Mouse (Mus musculus): Measurements from ENCODE around the gene Gfod2.

Gfod2 gene

GRCm38 (mm10) chr8:105692449-105693182 lies 65.8 kb downstream of the Gfod2 start:
- in situ Hi-C loops (cut with MboI; ENCODE audit: low pct_unique_long_range_greater_than_20kb in 1 of 2, low sequenced_read_pairs in 2 of 2, unreplicated experiment in 1 of 2) = no loop called here

GRCm38 (mm10) chr8:105690978-105691377 lies 67.5 kb downstream of the Gfod2 start:
- in situ Hi-C loops (cut with MboI; ENCODE audit: low pct_unique_long_range_greater_than_20kb in 1 of 2, low sequenced_read_pairs in 2 of 2, unreplicated experiment in 1 of 2) = no loop called here

GRCm38 (mm10) chr8:105689983-105690360 lies 68.5 kb downstream of the Gfod2 start:
- in situ Hi-C loops (cut with MboI; ENCODE audit: low pct_unique_long_range_greater_than_20kb in 1 of 2, low sequenced_read_pairs in 2 of 2, unreplicated experiment in 1 of 2) = no loop called here

- in situ Hi-C loops (cut with MboI; ENCODE audit: low pct_unique_long_range_greater_than_20kb in 1 of 2, low sequenced_read_pairs in 2 of 2, unreplicated experiment in 1 of 2) = no loop called here
Observed at GRCm38 (mm10) chr8:105689256-105689982, 69.0 kb downstream of the Gfod2 start.

- in situ Hi-C loops (cut with MboI; ENCODE audit: low pct_unique_long_range_greater_than_20kb in 1 of 2, low sequenced_read_pairs in 2 of 2, unreplicated experiment in 1 of 2) = no loop called here
Observed at GRCm38 (mm10) chr8:105688242-105688752, 70.2 kb downstream of the Gfod2 start.

- in situ Hi-C loops (cut with MboI; ENCODE audit: low pct_unique_long_range_greater_than_20kb in 1 of 2, low sequenced_read_pairs in 2 of 2, unreplicated experiment in 1 of 2) = no loop called here
Observed at GRCm38 (mm10) chr8:105687512-105687911, 71.0 kb downstream of the Gfod2 start.

GRCm38 (mm10) chr8:105686551-105686950 lies 71.9 kb downstream of the Gfod2 start:
- in situ Hi-C loops (cut with MboI; ENCODE audit: low pct_unique_long_range_greater_than_20kb in 1 of 2, low sequenced_read_pairs in 2 of 2, unreplicated experiment in 1 of 2) = no loop called here

GRCm38 (mm10) chr8:105685796-105686308 lies 72.6 kb downstream of the Gfod2 start, which contains the start of gene Carmil2:
TSS of gene Carmil2 (plus strand) at chr8:105686274.
- in situ Hi-C loops (cut with MboI; ENCODE audit: low pct_unique_long_range_greater_than_20kb in 1 of 2, low sequenced_read_pairs in 2 of 2, unreplicated experiment in 1 of 2) = no loop called here

- in situ Hi-C loops (cut with MboI; ENCODE audit: low pct_unique_long_range_greater_than_20kb in 1 of 2, low sequenced_read_pairs in 2 of 2, unreplicated experiment in 1 of 2) = no loop called here
Observed at GRCm38 (mm10) chr8:105685325-105685724, 73.1 kb downstream of the Gfod2 start.

GRCm38 (mm10) chr8:105677891-105678290 lies 80.6 kb downstream of the Gfod2 start:
- in situ Hi-C loops (cut with MboI; ENCODE audit: low pct_unique_long_range_greater_than_20kb in 1 of 2, low sequenced_read_pairs in 2 of 2, unreplicated experiment in 1 of 2) = no loop called here

Data from mouse embryonic stem cell (cell line).